Mouse (Mus musculus) liver (tissue): ENCODE results near the gene Herpud1.
"Not testable (repeated sequence)": the region's sequence is repeated elsewhere in the genome, so short reads cannot be mapped to it uniquely, and the experiment has no call there.

Experiments used
- DNase-seq: peaks from one replicate; pipeline ENCODE4 v3.0.0-alpha.2; 2020; ENCODE audit warnings: mixed read lengths

The Herpud1 gene

GRCm38 (mm10) chr8:94376176-94376575, 10.1 kb upstream of the Herpud1 start:
- DNase-seq, result no peak

- DNase-seq, result no peak
Observed at GRCm38 (mm10) chr8:94376580-94376979, 9.7 kb upstream of the Herpud1 start.

DNA sequence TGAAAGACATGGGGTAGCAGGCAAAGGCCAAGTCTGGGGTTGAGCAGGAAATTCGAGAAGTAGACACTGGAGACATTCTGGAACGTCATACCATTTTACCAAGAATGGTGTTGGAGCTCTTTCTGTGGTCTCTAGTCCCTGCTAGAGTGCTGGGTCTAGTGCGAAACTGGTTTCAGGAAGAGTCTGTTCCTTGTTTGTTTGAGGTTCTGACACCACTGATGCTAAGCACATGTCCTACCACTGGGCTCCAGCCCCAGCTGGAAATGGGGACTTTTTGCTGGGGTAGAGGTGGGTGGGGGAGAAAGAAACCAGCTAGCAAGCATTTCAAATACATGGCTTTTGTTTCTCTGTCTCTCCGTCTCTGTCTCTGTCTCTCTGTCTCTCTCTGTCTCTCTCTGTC, 9.2 kb upstream of the Herpud1 start:
- DNase-seq, result no peak

- peak; percentile 49 for DNase-seq
Observed at GRCm38 (mm10) chr8:94377714-94378205, 8.5 kb upstream of the Herpud1 start.

DNA sequence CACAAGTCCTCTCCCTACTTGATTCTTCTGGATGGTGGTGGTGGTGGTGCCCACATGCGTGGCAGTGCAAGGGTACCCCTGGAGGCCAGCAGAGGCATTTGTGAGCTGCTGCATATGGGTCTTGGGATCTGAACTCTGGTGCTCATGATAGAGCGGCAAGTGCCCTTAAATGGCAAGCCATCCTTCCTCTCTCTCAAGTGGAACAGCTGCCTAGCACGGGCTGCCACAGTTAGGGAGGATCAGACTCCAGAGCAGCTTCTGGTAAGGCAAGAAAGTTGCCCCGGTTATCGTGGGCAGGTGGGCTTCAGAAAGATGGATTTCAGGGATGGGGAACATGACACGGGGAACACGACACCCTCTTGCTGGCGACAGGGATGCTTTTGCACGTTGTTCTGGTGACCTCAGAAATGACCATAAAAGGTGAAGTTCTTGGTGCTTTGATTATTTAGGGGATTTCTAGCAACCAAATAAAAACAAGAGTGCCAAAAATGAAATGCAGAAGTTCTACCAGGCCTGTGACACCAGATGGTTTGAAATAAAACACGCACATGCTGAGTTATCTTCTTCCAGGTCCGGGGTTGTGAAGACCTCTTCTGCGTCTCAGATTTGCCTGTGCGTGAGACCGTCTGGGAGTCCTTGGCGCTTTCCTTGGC, 7.3 kb upstream of the Herpud1 start:
- no peak for DNase-seq

DNA sequence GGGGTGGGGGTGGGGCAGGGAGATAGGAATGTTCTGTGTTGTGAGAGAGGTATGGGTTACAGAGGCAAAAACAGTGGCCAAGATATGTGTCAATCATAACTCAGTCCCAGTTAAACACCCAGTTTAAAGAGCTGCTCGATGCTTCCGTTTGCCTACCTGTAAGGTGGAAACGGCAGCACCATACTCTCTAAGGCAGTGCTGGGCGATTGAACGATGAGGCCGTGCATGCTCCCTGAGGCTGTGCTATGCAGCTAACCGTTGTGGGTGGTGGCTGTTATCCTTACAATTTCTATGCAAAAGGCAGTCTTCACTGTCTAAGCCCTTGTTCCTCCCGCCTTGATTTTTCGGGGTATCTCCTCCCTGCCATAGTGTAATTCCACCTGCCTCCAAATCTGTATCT, 6.6 kb upstream of the Herpud1 start:
- DNase-seq, result no peak

DNA sequence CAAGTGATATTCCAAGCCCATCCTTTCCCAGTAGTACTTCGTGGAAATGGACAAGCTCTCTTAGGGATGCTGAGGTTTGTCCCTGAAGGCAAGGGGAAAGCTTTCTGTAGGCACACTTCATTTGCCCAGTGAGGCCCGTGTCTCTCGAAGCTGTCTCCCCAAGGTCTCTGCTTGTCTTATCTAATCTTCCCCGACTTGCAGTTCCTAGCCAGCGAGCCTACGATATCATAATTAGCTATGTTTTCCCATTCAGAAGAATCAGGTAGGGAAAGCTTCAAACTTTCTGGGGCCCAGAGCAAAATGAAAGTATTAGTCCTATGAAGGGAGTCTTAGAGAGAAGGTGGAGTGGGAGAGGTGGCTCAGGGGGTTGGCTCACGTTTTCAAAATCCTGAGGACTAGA, 2.1 kb upstream of the Herpud1 start:
- DNase-seq, result peak; percentile 49

DNA sequence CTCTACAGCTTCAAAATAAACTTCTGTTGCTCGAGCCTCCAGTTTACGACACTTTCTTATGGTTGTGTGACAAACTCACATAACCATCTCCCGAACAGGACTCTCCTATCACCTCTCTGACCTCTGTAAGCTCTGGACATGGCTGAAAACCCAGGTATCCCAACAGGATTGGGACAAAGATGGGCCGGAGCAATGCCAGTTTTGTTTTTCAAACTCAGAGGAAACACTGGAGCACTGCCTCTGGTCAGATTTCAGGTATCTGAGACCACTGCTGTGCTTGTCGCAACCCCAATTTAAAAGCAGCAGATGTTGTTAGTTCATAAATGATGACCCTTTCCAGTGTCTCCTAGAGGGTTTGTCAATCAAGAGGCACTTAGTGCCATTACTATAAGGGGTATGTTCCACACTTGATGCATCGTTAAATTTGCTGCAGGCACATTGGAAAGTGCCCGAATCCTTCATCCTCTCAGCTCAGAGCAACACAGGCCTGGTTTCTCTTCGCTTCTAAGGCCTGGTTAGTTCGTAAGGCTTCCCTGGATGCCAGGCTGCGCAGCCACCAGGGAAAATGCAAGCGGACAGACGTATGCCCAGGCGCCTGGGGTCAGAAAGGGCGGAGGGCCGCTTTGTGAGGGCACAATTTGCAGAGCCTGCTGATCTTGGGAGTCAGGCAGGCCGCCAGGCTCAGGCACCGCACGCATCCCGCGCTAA, 578 bp upstream of the Herpud1 start:
- no peak for DNase-seq

GRCm38 (mm10) chr8:94387027-94387684, 918 bp downstream of the Herpud1 start:
- peak; percentile 94 for DNase-seq

DNA sequence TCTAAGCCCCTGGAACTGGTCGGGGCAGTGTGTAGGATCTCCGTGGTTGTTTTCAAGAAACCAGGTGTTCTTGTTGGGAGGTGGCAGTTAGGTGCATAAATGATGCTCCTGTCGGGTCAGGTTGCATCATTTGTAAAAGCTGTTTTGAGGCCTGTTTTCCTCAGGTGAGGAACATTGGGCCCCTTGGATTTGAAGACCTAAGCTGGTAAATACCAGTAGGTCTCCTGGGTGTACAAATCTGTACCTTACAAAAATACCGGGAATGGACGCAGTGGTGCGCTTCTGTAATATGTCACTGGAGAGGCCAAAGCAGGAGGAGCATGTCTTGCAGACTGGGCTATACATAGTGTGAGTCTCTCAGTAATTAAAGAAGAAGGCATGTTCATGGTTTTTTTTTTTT, 1.5 kb downstream of the Herpud1 start:
- DNase-seq, result no peak

DNA sequence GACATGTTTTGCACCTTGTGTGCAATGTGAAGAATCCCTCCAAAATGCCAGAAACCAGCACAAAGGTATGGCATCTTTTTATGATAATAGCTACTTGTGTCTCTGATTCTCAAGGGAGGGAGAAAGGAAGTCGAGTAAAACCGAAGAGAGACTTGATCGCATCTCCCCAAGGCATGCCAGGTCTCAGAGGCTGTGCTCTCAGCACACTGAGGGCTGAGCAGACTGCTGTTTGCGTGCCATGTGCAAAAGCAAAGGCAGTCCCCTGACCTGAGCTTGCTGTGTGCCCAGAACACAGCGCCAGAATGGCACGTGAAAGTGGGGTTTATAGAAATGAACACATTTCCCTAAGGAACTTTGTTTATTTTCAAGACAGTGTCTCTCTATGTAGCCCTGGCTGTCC, 3.3 kb downstream of the Herpud1 start:
- no peak for DNase-seq

- DNase-seq, result no peak
Observed at GRCm38 (mm10) chr8:94390429-94390828, 4.2 kb downstream of the Herpud1 start.

DNA sequence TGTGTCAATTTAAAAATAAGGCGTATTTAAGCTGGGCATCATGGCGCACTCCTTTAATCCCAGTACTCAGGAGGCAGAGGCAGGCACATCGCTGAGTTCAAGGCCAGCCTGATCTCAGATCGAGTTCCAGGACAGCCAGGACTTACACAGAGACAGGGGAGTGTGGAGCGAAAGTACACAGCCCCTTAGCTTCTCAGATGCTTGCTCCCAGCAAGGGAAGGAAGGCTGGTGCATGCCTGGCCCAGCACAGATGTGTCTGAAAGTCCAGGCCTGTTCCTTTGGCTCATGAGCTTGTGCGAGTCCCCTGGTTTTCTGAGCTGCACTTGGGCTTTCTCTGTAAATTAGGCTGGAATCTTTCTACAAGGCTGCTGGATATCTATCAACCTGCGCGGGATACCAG, 4.7 kb downstream of the Herpud1 start:
- no peak for DNase-seq

DNA sequence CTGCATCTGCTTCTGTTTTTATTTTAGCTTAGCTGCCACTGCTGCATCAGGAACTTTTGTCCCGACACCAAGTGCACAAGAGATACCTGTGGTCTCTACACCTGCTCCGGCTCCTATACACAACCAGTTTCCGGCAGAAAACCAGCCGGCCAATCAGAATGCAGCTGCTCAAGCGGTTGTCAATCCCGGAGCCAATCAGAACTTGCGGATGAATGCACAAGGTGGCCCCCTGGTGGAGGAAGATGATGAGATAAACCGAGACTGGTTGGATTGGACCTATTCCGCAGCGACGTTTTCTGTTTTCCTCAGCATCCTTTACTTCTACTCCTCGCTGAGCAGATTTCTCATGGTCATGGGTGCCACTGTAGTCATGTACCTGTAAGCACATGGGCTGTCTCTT, 5.9 kb downstream of the Herpud1 start:
- DNase-seq, result peak; percentile 53

DNA sequence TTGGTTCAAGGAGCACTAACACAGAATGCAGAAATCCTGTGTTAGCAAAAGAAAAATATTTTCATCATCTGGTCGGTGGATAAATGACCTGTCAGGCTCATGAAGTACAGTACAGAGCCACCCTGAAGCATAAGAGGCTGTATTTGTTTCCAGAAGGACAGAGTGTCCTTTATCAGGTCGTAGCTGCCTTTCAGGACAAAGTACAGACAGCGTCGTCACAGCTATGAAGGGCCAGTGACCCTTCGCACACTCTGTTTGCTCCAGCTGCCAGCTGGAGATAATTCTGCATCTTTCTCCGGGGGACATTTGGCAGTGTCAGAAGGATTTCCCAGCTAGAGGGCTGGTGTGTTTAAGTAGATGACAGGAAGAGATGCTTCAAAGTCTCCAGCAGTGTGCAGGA, 6.4 kb downstream of the Herpud1 start:
- DNase-seq, result no peak

GRCm38 (mm10) chr8:94395851-94396540, 9.8 kb downstream of the Herpud1 start:
- no peak for DNase-seq

DNA sequence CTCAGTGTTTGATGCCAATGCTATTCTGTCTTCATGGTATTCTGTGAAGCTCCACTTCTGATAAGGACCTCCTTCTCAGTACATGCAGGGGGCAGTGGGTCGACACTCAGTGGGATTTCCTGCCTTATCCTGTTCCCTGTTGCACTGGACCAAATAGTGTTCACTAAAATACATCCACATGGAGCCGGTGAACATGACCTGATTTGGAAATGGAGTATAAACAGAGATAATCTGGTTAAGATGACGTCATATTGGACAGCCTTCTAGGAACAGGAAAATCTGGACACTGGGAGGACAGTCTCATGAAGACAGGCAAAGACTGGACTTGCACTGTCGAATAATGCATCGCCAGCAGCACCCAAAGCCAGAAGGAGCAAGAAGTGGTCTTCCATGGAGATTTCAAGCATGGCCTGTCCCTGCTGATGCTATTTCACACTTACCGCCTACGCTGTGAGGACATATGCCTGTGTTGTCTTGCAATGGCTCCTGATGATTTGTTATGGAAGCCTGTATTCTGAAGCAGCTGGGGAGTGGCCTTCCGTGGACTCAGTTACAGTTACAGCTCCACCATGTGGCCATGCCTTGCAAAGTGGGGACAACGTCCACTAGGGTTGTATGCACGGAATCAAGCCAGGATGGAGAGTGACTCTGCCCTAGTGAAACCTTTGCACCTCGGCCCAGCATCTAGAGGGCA, 10.9 kb downstream of the Herpud1 start:
- peak; percentile 66 for DNase-seq

DNA sequence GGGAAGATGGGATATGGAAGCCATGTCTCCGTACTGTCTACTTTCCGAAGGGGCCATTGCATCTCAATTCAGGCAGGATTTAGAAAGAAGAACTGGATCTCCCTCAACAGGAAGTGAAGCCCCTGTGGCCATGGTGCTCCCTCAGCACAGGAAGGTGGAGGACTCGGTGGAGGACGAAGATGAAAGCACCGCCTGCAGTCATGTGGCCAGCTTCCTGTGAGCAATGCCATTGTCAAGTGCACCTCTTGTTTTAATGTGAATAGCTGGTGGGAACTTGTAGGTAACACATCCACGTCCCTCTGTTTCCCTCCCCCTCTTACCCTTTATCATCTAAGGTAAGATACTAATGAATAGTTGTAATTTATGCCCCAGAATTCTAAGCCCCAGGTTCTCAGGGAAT, 12.3 kb downstream of the Herpud1 start:
- no peak for DNase-seq

DNA sequence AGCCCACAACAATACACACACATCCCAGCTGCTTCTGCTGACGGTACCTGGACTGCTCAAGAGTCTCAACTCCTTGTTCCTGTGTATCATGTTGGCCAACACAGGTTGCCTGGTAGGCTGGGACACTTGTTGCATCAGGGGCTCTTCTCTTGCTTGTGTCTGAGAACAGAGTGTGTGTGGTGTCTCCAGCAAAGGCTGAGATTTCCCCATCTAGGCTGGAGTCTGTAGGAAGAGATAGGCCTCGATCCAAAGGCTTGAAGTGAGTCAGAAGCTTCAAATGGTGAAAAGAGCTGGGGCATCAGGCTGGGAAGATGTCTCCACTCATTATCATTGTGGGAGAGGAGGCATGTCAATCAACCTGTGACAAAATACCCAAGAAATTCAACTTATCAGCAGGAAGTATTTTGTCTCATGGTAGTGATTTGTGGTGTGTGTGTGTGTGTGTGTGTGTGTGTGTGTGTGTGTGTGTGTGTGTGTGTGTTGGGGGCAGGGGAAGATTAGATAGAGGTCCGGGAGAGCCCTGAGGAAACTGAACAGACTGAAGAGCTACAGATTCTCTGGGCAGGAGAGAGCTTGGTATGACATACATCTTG, 13.2 kb downstream of the Herpud1 start:
- no peak for DNase-seq

GRCm38 (mm10) chr8:94399957-94400356, 13.7 kb downstream of the Herpud1 start:
- DNase-seq, result not testable (repeated sequence)

GRCm38 (mm10) chr8:94408443-94409080, 22.3 kb downstream of the Herpud1 start:
- peak; percentile 39 for DNase-seq

DNA sequence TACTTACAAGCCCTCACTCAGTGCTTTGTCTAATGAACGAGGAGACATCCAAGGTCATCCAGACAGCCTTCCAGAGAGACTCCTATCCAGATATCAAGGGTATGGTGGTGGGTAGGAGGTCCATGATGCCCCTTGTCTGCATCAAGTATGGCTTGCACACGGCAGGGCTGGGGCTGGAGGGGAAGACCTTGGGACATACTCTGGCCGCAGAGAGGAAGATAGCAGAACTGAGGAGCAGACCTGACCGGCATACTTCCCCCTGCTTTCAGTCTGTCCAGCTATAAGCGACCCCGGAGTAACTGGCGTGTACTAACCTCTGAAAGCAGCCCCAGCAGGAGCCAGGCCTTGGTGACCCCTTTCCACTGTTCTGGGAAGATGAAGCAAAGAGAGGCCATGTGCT, 23.3 kb downstream of the Herpud1 start:
- DNase-seq, result no peak
